Mouse (Mus musculus) kidney, postnatal 25 days (tissue): Measurements from ENCODE around the gene Lzts2.
A peak's percentile ranks its signal among the peaks of the same experiment; 100 is the strongest.

Experiments
- DNase-seq, 2 experiments: peaks; one replicate each; pipeline ENCODE4 v3.0.0; 2021; ENCODE audit warnings: mixed read lengths in 2 of 2

The Lzts2 gene

GRCm38 (mm10) chr19:45014335-45014971 lies at the start of gene Lzts2:
Lzts2 (plus strand) TSS chr19:45014414.
- peak; percentile 37 to 52 for DNase-seq

- DNase-seq, result no peak
Measured at GRCm38 (mm10) chr19:44965978-44966377, 48.2 kb upstream of the Lzts2 start.

GRCm38 (mm10) chr19:44968329-44968728 lies 45.9 kb upstream of the Lzts2 start:
- DNase-seq, result no peak

DNA sequence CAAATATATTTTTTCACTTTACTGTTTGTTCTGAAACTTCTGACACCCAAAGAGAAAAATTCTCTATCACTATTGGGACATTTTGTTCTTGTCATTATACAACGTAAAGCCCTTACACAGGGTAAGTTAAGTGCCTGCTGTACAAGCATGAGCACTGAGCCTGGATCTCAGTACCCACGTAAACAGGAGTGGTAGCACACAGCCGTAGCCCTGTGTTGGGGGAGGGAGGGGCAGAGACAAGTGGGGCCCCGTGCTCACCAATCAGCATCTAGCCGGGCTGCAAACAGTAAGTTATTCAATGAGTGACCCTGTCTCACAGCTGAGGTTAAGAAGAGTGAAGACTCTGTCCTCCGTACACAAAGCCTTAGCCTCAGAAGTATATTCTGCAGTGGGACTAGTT lies 37.6 kb upstream of the Lzts2 start:
- no peak for DNase-seq

GRCm38 (mm10) chr19:44977148-44977547 lies 37.1 kb upstream of the Lzts2 start:
- no peak for DNase-seq

GRCm38 (mm10) chr19:44980787-44981186 lies 33.4 kb upstream of the Lzts2 start:
- DNase-seq, result no peak

DNA sequence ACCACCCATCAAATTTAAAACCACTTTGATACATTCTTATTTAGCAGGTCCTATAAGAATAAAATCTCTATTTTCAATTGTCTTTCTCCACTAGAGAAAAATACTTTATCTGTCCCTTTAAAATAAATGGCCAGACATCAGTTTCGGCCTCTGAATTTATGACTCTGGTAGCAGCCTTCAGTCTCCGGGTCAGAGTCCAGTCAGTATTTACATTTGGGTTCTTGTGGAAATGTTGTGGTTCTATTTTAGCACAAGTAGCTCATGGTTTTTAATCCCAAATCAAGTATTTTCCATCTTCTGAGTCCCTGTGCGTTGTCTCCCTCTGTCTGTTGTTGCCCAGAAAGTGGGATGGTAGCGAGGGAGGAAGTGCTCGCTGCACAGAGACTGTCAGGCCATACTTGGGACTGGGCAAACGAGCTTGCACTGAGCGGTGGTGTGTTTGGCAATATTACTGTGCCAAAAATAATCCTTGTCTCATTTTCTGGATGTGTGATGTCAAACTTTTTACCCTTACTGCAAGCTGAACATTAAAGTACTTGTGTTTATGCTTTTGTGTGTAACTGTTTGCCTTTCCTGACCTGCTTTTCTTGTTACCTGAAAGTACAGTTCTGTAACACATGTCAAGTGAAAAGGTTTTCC lies 31.6 kb upstream of the Lzts2 start:
- DNase-seq, result no peak

- peak in 1 of 2 experiments; percentile 63 for DNase-seq
Measured at GRCm38 (mm10) chr19:44983366-44983765, 30.8 kb upstream of the Lzts2 start.

GRCm38 (mm10) chr19:44984420-44984819 lies 29.8 kb upstream of the Lzts2 start:
- DNase-seq, result no peak

DNA sequence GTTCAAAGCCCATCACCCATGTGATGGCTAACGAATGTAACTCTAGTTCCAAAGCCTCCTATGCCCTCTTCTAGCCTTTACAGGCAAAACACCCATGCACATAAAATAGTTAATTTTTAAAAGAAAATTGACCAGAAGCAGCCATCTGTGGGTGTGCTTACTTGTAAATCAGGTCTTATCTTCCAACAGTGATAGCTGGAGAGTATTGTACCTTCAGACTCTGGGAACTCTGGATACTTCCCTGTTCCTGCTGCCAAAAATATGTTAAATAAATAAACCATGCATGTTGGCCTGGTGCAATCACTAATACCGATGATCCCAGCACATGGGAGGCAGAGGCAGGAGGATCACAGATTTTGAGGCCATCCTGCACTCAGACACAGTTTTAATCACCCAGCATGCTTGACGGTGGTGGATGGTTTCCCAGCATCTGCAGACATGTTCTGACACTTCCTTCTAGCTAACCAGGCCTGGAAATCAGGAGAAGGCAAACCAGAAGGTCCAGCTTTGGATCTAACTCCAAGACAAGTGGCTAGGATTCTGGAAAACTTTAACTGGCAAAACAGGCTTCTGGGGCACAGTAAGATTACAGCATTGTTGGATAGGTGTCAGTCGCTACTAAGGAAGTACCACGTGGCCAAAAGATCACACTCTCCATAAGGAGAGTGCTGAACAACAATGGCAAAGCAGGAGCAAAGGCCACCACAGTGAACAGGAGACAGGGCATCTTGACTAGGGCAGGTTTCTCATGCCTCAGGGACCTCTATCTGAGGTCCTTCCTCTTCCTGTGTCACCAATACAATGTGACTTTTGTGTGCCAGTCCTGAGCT lies 28.8 kb upstream of the Lzts2 start:
- no peak for DNase-seq

- DNase-seq, result no peak
Measured at GRCm38 (mm10) chr19:44987004-44987403, 27.2 kb upstream of the Lzts2 start.

DNA sequence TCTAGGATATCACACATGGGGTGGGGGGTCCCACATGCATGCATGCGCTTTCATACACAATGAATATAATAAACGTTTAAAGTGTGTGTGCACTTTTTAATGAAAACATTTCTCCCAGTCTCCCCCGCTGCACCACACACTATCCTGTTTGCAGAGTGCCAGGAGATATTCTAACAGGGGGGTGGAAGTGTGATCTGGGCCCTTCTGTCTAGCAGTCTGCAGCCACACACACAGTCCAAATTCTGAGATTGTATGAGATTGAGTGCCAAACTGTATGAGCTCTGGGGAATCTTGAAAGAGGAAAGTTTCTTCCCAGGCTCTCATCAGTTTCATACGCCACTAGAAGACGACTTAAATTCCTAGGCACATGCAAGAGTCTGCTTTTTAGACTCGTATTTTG lies 26.4 kb upstream of the Lzts2 start:
- no peak for DNase-seq

DNA sequence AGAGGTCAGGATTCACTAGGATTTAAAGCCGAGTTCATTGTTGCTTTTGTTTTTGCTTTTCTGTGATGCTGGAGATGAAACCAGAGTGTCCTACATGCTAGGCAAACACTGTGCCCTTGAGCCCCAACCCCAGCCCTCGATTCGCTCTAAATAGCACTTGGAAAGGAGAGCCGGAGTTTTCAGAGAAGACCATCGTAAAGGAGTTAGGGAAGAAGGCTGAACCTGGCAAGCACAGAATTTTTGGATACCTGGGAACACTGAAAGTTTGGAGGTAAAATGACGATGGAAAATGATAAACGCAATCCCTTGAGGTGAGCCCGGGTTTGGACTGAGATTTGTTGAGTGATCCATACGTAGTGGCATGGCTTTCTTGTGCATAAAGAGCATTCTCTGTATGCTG lies 25.9 kb upstream of the Lzts2 start:
- DNase-seq, result no peak

DNA sequence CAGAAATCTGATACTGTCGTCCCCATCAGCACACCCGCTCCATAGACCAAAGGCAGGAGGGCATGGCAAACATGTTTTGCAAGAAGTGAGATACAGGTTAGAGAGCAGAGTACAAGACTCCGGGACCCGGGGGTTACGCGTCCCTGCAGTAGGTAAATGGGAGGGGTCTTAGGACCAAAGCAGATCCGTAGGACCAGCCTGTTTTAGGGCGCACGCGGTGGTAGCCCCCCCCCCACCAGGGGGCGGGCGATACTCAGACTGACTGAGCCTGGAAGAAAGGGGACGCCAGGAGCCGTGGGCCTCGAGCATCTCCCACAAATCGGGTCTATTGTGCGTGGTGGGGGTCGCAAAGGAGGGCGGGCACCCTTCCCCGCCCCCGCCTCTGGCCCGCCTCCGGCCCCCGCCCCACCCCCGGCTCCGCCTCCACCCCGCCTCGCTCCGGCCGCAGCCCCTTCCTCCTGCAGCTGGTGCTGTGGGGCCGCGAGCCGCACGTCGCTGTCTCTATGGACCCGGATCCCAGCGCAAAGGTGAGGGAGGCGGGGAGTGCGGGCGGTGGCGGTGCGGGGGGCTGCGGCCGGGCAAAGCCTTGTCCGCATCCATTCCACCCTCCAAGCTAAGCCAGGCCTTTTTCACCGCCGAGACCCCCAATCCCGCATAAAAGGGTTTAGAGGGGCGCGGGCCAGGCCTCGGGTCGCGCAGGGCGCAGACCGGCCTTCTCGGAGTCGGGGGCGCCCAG lies 25.2 kb upstream of the Lzts2 start, which contains the start of gene Sema4g:
Gene Sema4g, plus strand, starts transcription at position 271 of the 736 bp plus-strand sequence.
- DNase-seq, result peak; percentile 46 to 73

DNA sequence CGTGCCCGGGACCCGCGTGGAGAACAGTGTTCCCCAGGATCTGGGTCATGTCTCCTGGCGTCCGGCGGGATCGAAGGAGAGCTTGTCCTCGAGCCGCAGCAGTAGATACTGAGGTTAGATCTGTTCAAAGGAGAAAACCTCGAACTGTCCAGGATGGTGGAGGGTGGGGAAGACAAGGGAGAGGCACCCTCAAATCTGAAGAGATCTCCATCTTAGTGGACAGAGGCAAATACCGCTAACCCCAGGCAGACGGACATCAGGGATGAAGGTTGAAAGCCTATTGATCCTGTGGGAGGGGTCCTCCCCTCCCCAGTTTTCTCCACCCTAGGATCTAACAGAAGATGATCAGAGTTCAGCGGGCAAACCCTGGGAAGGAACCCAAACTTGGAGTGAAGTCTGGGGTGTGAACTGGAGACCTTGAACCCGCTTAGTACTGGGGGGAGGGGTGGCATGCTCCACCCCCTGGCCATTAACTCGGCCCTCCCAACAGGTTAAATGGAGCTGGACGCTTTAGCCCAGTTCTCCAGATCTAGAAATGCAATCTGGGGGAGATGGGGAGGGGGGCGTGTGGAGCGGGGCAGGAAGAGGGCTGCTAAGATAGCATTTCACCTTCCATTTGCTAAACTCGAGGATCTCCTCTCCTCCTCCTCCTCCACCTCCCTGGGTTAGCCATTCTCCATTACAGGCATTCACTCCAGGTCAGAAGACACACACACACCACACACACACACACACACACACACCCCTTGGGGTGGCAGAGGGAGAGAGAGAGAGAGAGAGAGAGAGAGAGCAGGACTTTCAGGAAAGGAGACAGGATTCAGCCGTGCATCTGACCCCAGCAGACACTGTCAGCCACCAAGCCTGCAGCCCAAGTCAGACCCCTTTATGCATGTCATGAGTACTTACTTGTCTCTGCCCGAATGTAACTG lies 24.4 kb upstream of the Lzts2 start:
- peak; percentile 78 to 89 for DNase-seq

DNA sequence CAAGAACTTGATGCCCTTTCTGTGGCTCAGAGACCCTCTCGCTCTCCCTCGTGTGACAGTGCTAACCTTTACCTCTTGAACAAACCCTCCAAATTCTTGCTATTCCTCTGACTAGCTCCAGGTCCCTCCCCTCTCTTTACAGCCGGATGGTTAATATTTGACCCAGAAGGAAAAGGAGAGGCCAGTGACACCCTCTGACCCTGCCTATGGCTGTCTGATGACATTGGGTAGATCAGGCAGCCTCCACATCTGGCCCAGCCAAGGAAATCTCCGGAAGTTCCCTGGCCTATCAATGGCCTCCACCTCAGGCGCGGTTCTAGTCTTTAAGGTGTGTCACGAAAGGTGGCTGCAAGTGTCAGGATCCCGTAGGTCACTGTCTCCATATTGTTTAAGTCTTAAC lies 23.2 kb upstream of the Lzts2 start:
- no peak for DNase-seq

DNA sequence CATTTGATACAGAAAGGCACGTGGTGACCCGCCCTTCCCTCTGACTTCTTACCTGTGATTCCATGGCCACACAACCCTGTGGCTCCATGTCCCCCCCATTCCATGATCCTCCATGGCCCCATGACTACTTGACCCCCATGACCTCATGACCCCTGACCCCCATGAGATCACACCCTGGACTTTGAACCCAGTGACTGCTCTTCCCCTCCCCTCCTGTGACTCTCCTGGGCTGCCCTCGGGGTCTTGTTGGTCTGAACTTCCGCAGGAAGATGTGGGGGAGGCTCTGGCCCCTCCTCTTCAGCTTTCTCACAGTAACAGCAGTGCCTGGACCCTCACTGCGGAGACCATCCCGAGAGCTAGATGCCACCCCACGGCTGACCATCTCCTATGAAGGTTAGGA lies 22.0 kb upstream of the Lzts2 start:
- DNase-seq, result peak in 1 of 2 experiments; percentile 54

- DNase-seq, result no peak
Measured at GRCm38 (mm10) chr19:44992712-44993111, 21.5 kb upstream of the Lzts2 start.

DNA sequence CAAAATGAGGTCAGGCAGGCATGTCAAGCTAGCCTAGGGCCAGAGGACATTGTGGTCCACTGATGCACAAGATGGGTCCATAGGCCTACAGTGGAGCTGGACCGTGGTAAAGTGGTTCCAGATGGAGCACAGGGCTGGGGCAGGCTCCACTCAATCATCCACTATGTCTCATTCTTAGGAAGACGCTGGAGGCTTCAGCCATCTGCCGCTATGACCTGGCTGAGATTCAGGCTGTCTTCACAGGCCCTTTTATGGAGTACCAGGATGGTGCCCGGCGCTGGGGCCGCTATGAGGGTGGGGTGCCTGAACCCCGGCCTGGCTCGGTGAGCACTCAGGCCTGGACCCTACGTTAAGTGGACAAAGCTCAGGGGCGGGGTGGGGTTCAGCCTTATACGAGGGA lies 16.4 kb upstream of the Lzts2 start:
- DNase-seq, result no peak

GRCm38 (mm10) chr19:44999647-45000046 lies 14.6 kb upstream of the Lzts2 start:
- DNase-seq, result no peak

DNA sequence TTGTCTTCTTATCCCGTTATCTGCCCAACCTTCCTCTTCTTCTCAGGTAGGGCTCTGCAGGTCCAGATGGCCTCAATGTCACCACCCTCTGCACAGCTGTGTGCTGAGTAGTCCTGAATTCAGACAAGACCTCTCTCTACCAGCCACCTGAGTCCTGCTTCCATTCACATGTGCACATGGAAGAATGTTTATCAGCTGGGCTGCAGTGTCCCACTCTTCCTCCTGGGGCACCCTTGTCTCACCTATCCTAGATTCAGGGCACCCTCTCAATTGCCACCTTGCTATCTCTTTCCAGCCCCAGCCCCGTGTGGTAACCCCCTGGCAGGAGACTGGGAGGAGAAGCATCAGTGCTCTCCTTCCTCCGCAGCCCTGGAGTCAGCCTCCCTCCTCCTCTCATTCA lies 11.9 kb upstream of the Lzts2 start:
- DNase-seq, result peak in 1 of 2 experiments; percentile 34
